Mouse (Mus musculus): ENCODE measurements at regions not wholly inside any gene's neighbourhood (a gene's known extent, or its start where the extent isn't known, plus 50 kb on each side); places are given as distances from the start of the nearest gene placed in this dataset.

GRCm38 (mm10) chr12:79906738-79907365 lies 206.0 kb downstream of the Zfp36l1 start:
- no peak for DNase-seq

DNA sequence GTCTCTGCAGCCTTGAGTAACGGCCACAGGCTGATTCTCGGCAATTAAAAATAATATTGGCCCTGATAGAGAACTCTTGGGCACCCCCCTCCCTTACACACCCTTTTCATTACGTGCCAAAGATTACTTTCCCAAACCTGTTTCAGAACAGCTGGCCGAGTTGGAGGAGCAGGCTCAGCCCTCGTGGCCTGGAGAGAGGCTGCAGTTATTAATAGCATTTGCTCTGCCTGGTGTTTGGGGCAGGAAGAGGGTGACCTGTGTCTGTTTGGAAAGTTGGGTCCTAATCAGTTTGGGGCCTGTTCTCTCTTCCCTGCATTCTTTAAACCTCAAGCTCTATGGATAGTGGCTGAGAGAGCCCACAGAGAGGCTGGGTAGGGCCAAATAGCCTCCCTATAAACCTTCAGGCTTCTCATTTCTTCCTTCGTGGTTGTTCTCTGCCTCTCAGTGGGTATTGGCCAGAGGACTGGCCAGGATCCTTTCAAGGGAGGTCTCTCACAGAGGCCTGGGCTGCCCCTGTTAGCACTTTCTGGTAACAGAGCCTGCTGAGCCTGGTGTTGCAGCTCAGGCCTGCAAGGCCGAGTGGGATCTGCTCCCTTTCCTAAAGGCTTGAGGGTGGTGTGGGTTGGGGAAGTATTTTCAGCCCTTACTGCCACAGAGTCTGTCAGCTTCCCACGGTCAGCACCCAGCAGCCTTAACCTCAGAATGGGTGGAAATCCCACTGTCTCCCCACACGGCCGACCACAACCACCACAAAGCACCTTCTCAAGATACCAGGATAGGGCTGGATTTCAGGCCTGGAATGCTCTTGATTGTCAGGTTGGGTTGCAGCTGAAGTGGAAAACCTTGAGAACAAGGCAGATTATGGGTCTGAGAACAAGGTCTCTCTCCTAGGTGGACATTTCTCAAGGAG lies 206.7 kb downstream of the Zfp36l1 start:
- DNase-seq, result no peak

DNA sequence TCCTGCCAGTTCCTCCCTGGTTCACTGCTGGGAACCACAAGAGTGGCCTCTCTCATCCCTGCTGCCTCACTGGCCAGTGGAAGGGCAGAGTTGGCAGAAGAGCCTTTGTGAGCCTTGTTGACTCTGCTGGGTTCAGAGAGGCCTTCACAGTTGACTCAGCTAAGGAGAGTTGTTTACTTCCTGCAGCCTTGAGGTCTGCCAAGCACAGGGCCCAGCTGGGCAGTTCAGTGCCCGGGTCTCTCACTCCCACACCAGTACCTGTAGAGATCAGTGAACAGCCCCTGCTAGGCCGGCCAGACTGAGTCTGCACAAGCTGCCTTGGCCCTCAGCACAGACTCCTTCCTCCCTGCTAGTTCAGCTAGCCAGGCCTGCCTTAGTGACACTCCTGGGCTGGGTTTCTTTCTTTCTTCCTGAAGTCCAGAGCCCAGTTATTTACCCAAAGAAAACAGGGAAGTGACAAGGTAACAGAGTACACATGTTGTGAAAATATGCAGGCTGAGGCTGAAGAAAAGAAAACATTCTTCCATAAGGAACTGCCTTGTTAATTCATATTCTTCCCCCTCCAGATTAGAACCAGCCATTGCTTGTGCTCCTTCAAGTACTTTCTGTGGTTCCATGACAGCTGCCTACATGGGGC lies 207.8 kb downstream of the Zfp36l1 start:
- no peak for DNase-seq

DNA sequence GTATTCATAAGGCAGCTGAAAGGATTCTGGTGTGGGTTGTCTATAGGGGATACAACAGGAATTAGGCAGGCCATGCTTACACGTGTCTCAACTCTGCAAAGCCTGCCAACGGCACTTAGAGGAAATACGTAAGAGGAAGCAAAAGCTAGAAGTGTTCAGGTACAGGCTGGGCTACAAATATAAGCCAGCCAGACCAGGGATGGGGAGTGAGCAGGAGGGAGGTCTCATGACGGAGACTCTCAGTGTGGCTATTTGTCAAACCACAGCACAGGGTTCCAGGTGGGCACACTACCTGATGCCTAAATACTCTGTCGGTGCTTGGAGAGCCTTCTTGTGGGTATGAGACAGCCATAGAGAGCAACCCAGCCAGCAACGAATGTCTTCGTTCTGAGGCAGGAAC lies 210.1 kb downstream of the Zfp36l1 start:
- DNase-seq, result no peak

GRCm38 (mm10) chr12:79902163-79902562 lies 210.7 kb downstream of the Zfp36l1 start:
- DNase-seq, result no peak

GRCm38 (mm10) chr12:79898198-79898930 lies 214.4 kb downstream of the Zfp36l1 start:
- DNase-seq, result no peak

- DNase-seq, result no peak
Measured at GRCm38 (mm10) chr12:79895975-79896374, 216.8 kb downstream of the Zfp36l1 start.

DNA sequence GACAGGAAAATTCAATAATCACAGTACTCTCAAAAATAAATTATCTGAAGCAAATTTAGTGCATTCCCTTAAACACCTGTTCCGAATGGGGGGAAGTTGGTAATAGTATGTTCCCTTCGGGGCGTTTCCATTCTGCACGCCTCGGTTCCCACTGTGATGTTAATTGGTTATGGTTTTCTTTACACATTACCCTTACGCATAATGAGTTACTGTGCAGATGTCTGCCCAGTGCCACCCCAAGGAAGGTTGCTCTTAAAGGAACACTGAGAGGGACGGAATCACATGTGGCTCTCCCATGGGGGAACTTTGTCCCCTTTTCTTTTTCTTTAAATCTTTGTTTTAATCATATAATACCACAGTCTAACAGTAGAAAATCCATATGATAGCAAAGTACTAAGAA lies 217.5 kb downstream of the Zfp36l1 start:
- DNase-seq, result no peak

- DNase-seq, result no peak
Measured at GRCm38 (mm10) chr12:79892871-79893270, 219.9 kb downstream of the Zfp36l1 start.

- no peak for DNase-seq
Measured at GRCm38 (mm10) chr12:79891942-79892341, 220.9 kb downstream of the Zfp36l1 start.

DNA sequence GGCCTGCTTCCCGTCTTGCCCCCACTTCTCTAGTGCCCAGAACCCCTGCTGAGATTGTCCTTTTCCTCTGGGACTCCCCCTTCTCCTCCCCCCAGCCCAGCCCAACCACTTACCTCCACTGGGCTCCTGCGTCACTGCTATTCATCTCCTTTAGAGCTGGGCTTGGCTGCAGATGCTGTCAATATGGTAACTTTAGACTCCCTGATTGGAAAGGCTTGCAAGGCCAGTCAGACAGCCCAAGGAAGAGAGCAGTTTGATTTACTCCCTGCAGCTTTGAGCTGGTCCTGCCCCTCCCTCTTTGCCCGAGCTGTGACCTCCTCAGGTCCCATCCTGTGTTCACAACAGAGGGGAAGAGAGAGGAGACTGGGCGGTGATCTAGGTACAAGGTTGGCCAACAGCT lies 221.9 kb downstream of the Zfp36l1 start:
- no peak for DNase-seq

DNA sequence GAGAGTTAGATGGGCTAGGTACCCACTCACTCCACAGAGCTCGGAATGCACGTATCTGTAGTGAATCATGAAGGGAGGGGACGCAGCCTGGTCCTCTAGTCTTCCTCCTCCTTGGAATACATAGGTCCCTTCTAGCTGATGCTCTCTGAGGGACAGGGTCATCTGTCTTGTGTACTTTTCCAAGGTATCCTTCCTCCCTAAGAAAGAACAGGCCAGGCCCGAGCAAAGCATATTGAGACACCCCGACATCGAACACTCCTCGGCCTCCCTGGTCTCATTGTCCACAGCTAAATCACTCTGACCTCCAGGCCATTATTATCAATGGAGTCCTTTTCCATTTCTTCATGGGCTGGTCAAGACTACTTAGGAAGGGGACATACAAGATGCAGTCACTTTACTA lies 222.5 kb downstream of the Zfp36l1 start:
- no peak for DNase-seq

DNA sequence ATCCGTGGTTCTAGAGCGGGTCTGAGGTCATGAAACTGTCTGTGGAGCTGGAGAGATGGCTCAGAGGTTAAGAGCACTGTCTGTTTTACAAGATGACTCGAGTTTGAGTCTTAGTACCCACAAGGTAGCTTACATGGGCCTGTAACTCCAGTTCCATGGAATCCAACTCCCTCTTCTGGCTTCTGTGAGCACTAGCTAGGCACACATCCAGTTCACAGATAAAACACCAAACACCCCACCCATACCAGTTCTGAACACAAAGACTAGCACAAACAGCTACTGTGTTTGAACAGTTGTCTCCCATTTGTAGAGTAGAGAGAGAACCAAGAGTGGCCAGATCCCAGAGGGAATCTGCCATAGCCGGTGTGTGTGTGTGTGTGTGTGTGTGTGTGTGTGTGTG lies 224.0 kb downstream of the Zfp36l1 start:
- DNase-seq, result no peak

GRCm38 (mm10) chr12:79888086-79888485 lies 224.7 kb downstream of the Zfp36l1 start:
- no peak for DNase-seq

DNA sequence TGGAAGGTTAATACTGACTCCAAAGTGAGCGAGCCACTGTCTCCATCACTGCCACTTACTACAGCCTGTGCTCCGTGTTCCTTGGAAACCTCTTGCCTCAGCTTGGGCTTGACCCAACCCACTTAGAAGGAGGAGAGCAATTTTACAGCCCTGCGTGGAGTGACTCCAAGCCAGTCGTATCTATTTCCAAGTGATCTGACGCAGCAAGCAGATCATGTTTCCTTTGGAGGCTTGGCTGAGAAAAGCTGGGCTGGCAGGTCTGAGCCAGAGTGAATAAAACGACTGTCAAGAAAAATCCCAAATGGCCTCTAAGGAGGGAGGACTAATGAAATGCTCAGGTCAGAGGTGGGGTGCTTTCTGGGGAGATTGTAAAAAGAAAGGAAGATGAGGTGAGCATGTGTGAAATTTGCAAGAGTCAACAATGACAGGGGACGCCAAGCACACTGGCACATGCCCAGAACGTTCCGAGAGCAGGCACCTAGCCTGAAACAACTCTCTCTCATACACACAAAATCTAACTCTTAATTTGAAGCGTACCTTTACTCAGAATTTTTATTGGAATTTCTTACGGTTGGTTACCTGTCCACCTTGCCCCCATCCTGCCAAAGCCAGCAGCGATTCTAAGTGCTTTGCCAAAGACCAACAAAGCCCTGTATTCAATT lies 225.5 kb downstream of the Zfp36l1 start:
- no peak for DNase-seq

- no peak for DNase-seq
Measured at GRCm38 (mm10) chr12:79886494-79886893, 226.3 kb downstream of the Zfp36l1 start.

- no peak for DNase-seq
Measured at GRCm38 (mm10) chr12:79885286-79885685, 227.5 kb downstream of the Zfp36l1 start.

DNA sequence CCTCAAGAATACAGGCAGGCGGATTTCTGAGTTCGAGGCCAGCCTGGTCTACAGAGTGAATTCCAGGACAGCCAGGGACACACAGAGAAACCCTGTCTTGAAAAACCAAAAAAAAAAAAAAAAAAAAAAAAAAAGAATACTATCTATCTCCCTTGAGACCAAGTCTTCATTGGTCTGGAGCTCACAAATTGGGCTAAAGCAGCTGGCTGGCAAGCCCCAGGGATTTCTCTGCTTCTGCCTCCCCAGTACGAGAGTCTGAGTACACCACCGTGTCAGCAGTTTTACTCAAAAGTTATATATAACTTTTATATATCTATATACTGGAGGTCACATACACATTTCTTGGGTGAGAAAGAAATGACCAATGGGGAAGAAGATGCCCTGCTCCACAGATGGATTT lies 229.2 kb downstream of the Zfp36l1 start:
- DNase-seq, result no peak

- no peak for DNase-seq
Measured at GRCm38 (mm10) chr12:79880751-79881261, 232.0 kb downstream of the Zfp36l1 start.

DNA sequence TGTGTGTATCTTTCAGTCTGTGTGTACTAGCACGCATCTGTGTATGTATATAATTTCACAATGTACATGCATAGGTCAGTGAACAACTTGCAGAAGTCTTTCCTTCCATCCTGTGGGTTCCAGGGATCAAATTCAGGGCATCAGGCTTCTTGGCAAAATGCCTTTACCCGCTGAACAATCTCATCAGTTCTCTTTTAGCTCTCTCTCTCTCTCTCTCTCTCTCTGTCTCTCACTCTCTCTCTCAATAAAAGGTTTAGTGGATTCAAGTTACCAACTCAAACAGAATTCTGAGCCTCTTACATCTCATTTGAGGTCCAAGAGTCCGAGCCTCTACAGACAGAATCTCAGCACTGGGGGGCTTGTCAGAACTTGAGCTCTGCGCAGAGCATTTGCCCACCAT lies 232.5 kb downstream of the Zfp36l1 start:
- DNase-seq, result no peak

GRCm38 (mm10) chr12:79879918-79880273 lies 232.9 kb downstream of the Zfp36l1 start:
- no peak for DNase-seq

GRCm38 (mm10) chr12:79879093-79879917 lies 233.5 kb downstream of the Zfp36l1 start:
- DNase-seq, result no peak

All from cerebellum, adult 9-11 months (tissue).